Mouse (Mus musculus) neutrophil, adult 59 days (primary cell): ENCODE data around the gene Herpud2. TPM values are rescaled to one million over a fixed set of nuclear protein-coding genes. Genes with fewer than 3 reads are reported as not detected.

Source experiments
- total RNA-seq, 2 experiments: library from RNA; stranded (reverse); gene quantifications; 1 replicate in 1 of 2; 2 replicates in 1 of 2; pipeline ENCODE4 v1.2.4; 2023

The Herpud2 gene
- total RNA-seq: 10 to 100 TPM; 63.5 to 66.1 TPM

GRCm38 (mm10) chr9:25151611-25152241 is at the start of gene Herpud2:
Gene Herpud2 (minus strand): TSS chr9:25151820.

GRCm38 (mm10) chr9:25089122-25089521 is 62.5 kb downstream of the Herpud2 start, which contains the start of gene Gm10181:
Gene Gm10181 (plus strand): TSS chr9:25089422.

Other genes starting within 250 kb of the Herpud2 start
- gene Gm10181, start 62.4 kb downstream of the Herpud2 start, total RNA-seq: not detected
- gene Sept7, start 100.6 kb upstream of the Herpud2 start, total RNA-seq: 100 to 1,000 TPM in 1 of 2 experiments, 10 to 100 TPM in 1; 97.6 to 103 TPM